Mouse (Mus musculus) naive thymus-derived CD4-positive, alpha-beta T cell, adult 2 months (primary cell): Measurements from ENCODE around the gene Tatdn2.
A peak's percentile ranks its signal among the peaks of the same experiment; 100 is the strongest.

Experiments
- DNase-seq: peaks from one replicate; pipeline ENCODE4 v3.0.0-alpha.2; 2011; ENCODE audit warnings: low read depth

The Tatdn2 gene

GRCm38 (mm10) chr6:113696582-113697221, at the start of gene Tatdn2:
Gene Tatdn2 (plus strand): TSS chr6:113697050.
- DNase-seq: peak; percentile 98

- no peak for DNase-seq
These were observed 47.3 kb upstream of the Tatdn2 start for GRCm38 (mm10) chr6:113649346-113650196.

- DNase-seq: no peak
These were observed 46.6 kb upstream of the Tatdn2 start for GRCm38 (mm10) chr6:113650197-113650640.

- no peak for DNase-seq
These were observed 45.2 kb upstream of the Tatdn2 start for GRCm38 (mm10) chr6:113651626-113652025.

GRCm38 (mm10) chr6:113653551-113653950, 43.3 kb upstream of the Tatdn2 start:
- no peak for DNase-seq

- no peak for DNase-seq
These were observed 42.7 kb upstream of the Tatdn2 start for GRCm38 (mm10) chr6:113654102-113654501.

- peak; percentile 38 for DNase-seq
These were observed 42.0 kb upstream of the Tatdn2 start for GRCm38 (mm10) chr6:113654753-113655397.

GRCm38 (mm10) chr6:113655475-113655874, 41.4 kb upstream of the Tatdn2 start:
- no peak for DNase-seq

GRCm38 (mm10) chr6:113656847-113657246, 40.0 kb upstream of the Tatdn2 start:
- no peak for DNase-seq

GRCm38 (mm10) chr6:113658226-113658625, 38.6 kb upstream of the Tatdn2 start:
- DNase-seq: peak; percentile 28

GRCm38 (mm10) chr6:113659648-113660491, 37.0 kb upstream of the Tatdn2 start:
- DNase-seq: no peak

GRCm38 (mm10) chr6:113660492-113661352, 36.1 kb upstream of the Tatdn2 start:
- peak; percentile 55 for DNase-seq

GRCm38 (mm10) chr6:113661353-113662241, 35.3 kb upstream of the Tatdn2 start:
- DNase-seq: peak; percentile 55

GRCm38 (mm10) chr6:113662964-113663700, 33.7 kb upstream of the Tatdn2 start:
- peak; percentile 49 for DNase-seq

- DNase-seq: no peak
These were observed 32.5 kb upstream of the Tatdn2 start for GRCm38 (mm10) chr6:113664305-113664704.

GRCm38 (mm10) chr6:113667611-113668122, 29.2 kb upstream of the Tatdn2 start:
- no peak for DNase-seq

GRCm38 (mm10) chr6:113668287-113669154, 28.3 kb upstream of the Tatdn2 start:
- DNase-seq: peak; percentile 84

- DNase-seq: peak; percentile 78
These were observed 27.0 kb upstream of the Tatdn2 start for GRCm38 (mm10) chr6:113669821-113670220.
